Mouse (Mus musculus) megakaryocyte-erythroid progenitor cell, adult 5 weeks (primary cell): ENCODE data around the gene Tom1l1. TPM values are rescaled to one million over a fixed set of nuclear protein-coding genes. Genes with fewer than 3 reads are reported as not detected.

ENCODE experiments used
- polyA plus RNA-seq: library from polyadenylated mRNA; stranded (reverse); fragments of >175 nt; gene quantifications from 2 replicates; pipeline ENCODE4 v1.2.3, GENCODE M21; 2012

The Tom1l1 gene
- polyA plus RNA-seq: 1.3 TPM in 2 replicates

DNA sequence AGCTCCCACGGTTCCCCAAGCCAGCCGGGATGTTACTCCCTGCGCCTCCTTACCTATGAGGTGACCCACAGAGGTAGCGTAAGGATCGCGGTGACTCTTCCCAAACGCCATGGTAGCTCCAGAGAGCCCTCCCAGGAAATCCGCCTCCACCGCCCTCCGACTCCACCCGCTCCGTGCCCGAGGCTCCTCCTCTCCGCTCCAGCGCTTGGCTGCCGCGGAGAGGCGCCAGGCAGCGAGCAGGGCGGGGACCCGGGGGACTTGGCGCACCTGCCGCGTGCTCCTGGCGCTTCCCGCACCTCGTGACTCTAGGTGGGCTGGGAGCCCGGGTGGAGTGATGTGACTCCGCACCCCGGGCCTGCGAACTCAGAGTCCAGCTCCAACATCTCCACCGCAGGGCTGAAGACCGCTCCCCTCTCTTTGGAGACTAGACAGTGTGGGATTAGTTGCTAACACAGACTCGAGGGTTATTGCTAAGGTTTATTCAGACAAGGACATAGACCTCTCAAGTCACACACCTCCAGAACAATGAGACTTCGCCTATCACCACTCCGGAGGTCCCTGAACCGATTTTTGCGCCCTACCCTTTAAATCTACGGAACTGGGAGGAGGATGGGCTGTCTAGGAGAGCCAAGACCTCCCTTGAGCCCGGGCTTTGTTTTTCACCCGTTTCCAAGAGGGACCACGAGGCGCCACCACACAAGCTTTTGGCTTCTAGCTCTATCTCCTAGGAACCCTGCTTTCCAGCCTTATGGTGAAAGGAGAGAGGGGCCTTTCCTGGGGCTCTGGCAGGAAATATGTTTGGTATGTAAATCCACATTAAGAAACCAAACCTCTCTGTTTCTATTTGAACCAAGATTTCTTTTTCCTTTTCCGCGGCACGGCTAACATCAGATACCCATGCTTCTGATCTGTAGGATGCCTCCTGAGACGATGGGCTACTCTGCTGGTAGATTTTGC, at the start of gene Tom1l1:
Gene Tom1l1, minus strand, starts transcription at position 907 of the 957 bp plus-strand sequence.

GRCm38 (mm10) chr11:90637440-90638311, 50.5 kb downstream of the Tom1l1 start, which contains the start of the genes Stxbp4 and Cox11:
Stxbp4 (minus strand) TSS chr11:90638084.
Cox11 (plus strand) TSS chr11:90638173.

Other genes with a start within 250 kb of the Tom1l1 start
- 0.23 and 0.34 TPM in 2 replicates for gene Stxbp4, start 50.3 kb downstream of the Tom1l1 start, polyA plus RNA-seq
- gene Cox11, start 50.2 kb downstream of the Tom1l1 start, polyA plus RNA-seq: 15.5 and 18.3 TPM in 2 replicates